Mouse (Mus musculus) myocyte (in vitro differentiated cells): ENCODE data around the gene Frmpd3.

Experiments
- CEBPB ChIP-seq: IDR thresholded peaks from 2 replicates; pipeline ENCODE4 v1.6.1; 2011; ENCODE audit warnings: mild to moderate bottlenecking, moderate library complexity; ENCODE audit not compliant: poor library complexity, insufficient read depth, severe bottlenecking
- E2F4 ChIP-seq: IDR thresholded peaks from one replicate; pipeline ENCODE4 v1.6.1; 2011; ENCODE audit warnings: mild to moderate bottlenecking, control low read depth, moderate library complexity; ENCODE audit not compliant: insufficient read depth
- MAX ChIP-seq: IDR thresholded peaks from one replicate; pipeline ENCODE4 v1.6.1; 2011; ENCODE audit warnings: low read depth, mild to moderate bottlenecking, control low read depth
- MYOD1 ChIP-seq, 3 experiments: IDR thresholded peaks; one replicate each; pipeline ENCODE4 v1.6.1; 2011; ENCODE audit warnings: control low read depth in 2 of 3, low read depth in 2 of 3, mild to moderate bottlenecking in 2 of 3, moderate library complexity in 1 of 3; ENCODE audit not compliant: insufficient read length in 2 of 3, control insufficient read depth in 1 of 3
- MYOG ChIP-seq, 3 experiments: IDR thresholded peaks; one replicate each; pipeline ENCODE4 v1.6.1; 2011; ENCODE audit warnings: control low read depth in 2 of 3, low read depth in 2 of 3, mild to moderate bottlenecking in 2 of 3; ENCODE audit not compliant: insufficient read length in 2 of 3, control insufficient read depth in 1 of 3, insufficient read depth in 1 of 3
- POLR2A ChIP-seq: IDR thresholded peaks from one replicate; pipeline ENCODE4 v1.6.1; 2011; ENCODE audit warnings: low read depth, mild to moderate bottlenecking, control low read depth, moderate library complexity; ENCODE audit not compliant: insufficient read length
- POLR2AphosphoS2 ChIP-seq: IDR thresholded peaks from one replicate; pipeline ENCODE4 v1.6.1; 2011; ENCODE audit warnings: low read depth, control low read depth; ENCODE audit not compliant: insufficient read length
- REST ChIP-seq: IDR thresholded peaks from one replicate; pipeline ENCODE4 v1.6.1; 2011; ENCODE audit warnings: mild to moderate bottlenecking, control low read depth, moderate library complexity; ENCODE audit not compliant: insufficient read depth, insufficient read length
- SRF ChIP-seq: IDR thresholded peaks from one replicate; pipeline ENCODE4 v1.6.1; 2011; ENCODE audit warnings: low read depth; ENCODE audit not compliant: control insufficient read depth, insufficient read length
- TCF12 ChIP-seq: IDR thresholded peaks from one replicate; pipeline ENCODE4 v1.6.1; 2011; ENCODE audit warnings: mild to moderate bottlenecking, control low read depth; ENCODE audit not compliant: poor library complexity, insufficient read depth, severe bottlenecking
- TCF3 ChIP-seq: IDR thresholded peaks from one replicate; pipeline ENCODE4 v1.6.1; 2011; ENCODE audit warnings: low read depth, control low read depth; ENCODE audit not compliant: insufficient read length
- USF1 ChIP-seq: IDR thresholded peaks from one replicate; pipeline ENCODE4 v1.6.1; 2011; ENCODE audit warnings: low read depth, mild to moderate bottlenecking, control low read depth, moderate library complexity

DNA sequence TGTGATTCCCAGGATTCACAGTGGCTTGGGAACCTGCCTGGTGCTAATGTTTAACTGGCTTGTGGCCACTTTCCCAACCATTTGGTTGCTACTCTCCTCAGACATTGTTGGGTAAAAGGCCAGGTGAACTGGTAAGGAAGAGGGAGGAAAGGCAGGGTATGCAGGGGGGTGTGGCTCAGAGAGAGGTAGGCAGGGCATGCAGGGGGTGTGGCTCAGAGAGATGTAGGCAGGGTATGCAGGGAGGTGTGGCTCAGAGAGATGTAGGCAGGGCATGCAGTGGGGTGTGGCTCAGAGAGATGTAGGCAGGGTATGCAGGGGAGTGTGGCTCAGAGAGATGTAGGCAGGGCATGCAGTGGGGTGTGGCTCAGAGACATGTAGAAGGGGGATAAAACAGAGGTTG lies 64.4 kb downstream of the Frmpd3 start:
- no peak for TF ChIP-seq TCF12
- TF ChIP-seq USF1: no peak
- no peak for TF ChIP-seq E2F4
- no peak for TF ChIP-seq POLR2A
- no peak for TF ChIP-seq MYOD1 (IDR thresholded peaks at IDR 0.05; ENCODE audit: control insufficient read depth in 1 of 3, insufficient read length in 2 of 3, low read depth in 2 of 3)
- TF ChIP-seq MAX: no peak
- no peak for TF ChIP-seq MYOG (IDR thresholded peaks at IDR 0.05; ENCODE audit: control insufficient read depth in 1 of 3, insufficient read depth in 1 of 3, insufficient read length in 2 of 3, low read depth in 2 of 3)
- TF ChIP-seq CEBPB: no peak
- TF ChIP-seq POLR2AphosphoS2: no peak
- no peak for TF ChIP-seq SRF
- TF ChIP-seq REST: no peak
- TF ChIP-seq TCF3: no peak
